Mouse (Mus musculus) G1E (cell line): ENCODE measurements around the gene Dram1.

ENCODE experiments used
- CTCF ChIP-seq: IDR thresholded peaks from 2 replicates; pipeline ENCODE4 v1.5.1; 2012; ENCODE audit warnings: low read depth, low read length, inconsistent platforms, mixed read lengths
- GATA1 ChIP-seq: IDR thresholded peaks from 2 replicates; pipeline ENCODE4 v1.6.1; 2012; ENCODE audit warnings: borderline replicate concordance, low read length, inconsistent platforms, mixed read lengths
- TAL1 ChIP-seq: conservative IDR thresholded peaks from 2 replicates; pipeline ENCODE4 v1.6.1; 2012; ENCODE audit warnings: low read depth, low read length, inconsistent platforms, mixed read lengths

DNA sequence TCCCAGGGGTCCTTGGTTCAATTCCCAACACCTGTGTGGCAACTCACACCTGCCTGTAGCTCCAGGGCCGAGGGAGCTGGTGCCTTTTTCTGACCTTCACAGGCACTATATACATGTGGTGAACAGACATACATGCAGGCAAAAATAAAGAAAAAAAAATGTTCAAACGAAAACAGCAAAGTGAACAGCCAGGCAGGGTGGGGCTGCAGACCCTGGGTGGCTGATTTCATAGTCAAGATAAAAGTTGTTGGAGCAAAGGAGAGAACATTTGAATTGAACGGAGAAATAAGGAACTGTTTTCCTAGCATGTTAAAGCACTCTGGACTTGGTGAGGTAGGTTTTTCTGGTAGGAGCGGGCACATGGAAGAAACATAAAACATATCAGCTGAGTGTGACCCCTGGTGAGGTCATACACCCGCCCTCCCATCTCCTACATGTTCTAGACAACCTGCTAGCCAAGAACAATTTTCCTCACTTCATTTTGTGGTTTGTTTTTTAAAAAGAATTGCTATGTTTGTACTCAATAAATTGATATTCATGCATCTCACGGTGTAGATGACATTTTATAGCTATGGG lies 19.9 kb upstream of the Dram1 start:
- TF ChIP-seq CTCF (no peak), TAL1 (no peak), GATA1 (no peak)
